Mouse (Mus musculus) MEL (cell line): ENCODE data around the gene Rhog. TPM values are rescaled to one million over a fixed set of nuclear protein-coding genes. Genes with fewer than 3 reads are reported as not detected.

Source experiments
- DNase-seq: peaks from one replicate; pipeline ENCODE4 v3.0.0; 2011; ENCODE audit warnings: low read depth, low spot score
- H3K27ac ChIP-seq: 2 replicates; pipeline ENCODE4 v1.5.1; 2012; ENCODE audit warnings: low read depth, mild to moderate bottlenecking, control low read depth, low read length, moderate library complexity; ENCODE audit not compliant: control insufficient read depth
- H3K27me3 ChIP-seq, 2 experiments: fragments of 150-350 bp in 1 of 2; sonication (generic) in 1 of 2; 2 replicates each; pipeline ENCODE4 v1.6.1; 2012; ENCODE audit warnings: low read length in 2 of 2, mild to moderate bottlenecking in 2 of 2, improper control_type of control experiment in 1 of 2, moderate library complexity in 1 of 2; ENCODE audit not compliant: insufficient read depth in 2 of 2, control insufficient read depth in 1 of 2
- H3K36me3 ChIP-seq, 2 experiments: 2 replicates each; pipeline ENCODE4 v1.6.1; 2012 to 2014; ENCODE audit warnings: low read length in 2 of 2, improper control_type of control experiment in 1 of 2, inconsistent platforms in 1 of 2, mild to moderate bottlenecking in 1 of 2; ENCODE audit not compliant: insufficient read depth in 2 of 2, control insufficient read depth in 1 of 2
- H3K4me1 ChIP-seq, 2 experiments: fragments of 150-350 bp in 1 of 2; sonication (generic) in 1 of 2; 2 replicates each; pipeline ENCODE4 v1.6.1; 2012; ENCODE audit warnings: low read length in 2 of 2, improper control_type of control experiment in 1 of 2, mild to moderate bottlenecking in 1 of 2; ENCODE audit not compliant: insufficient read depth in 2 of 2, control insufficient read depth in 1 of 2
- H3K4me3 ChIP-seq, 2 experiments: fragments of 150-350 bp in 1 of 2; sonication (generic) in 1 of 2; 2 replicates each; pipeline ENCODE4 v1.5.1; 2012; ENCODE audit warnings: low read depth in 2 of 2, low read length in 2 of 2, mild to moderate bottlenecking in 2 of 2, moderate library complexity in 2 of 2, control low read depth in 1 of 2, improper control_type of control experiment in 1 of 2; ENCODE audit not compliant: control insufficient read depth in 1 of 2, insufficient read depth in 1 of 2
- H3K79me2 ChIP-seq: 2 replicates; pipeline ENCODE4 v1.6.1; 2012; ENCODE audit warnings: mild to moderate bottlenecking, low read length, moderate library complexity; ENCODE audit not compliant: control insufficient read depth, poor library complexity, insufficient read depth
- H3K9ac ChIP-seq: 2 replicates; pipeline ENCODE4 v1.6.1; 2012; ENCODE audit warnings: low read depth, mild to moderate bottlenecking, control low read depth, low read length, moderate library complexity; ENCODE audit not compliant: control insufficient read depth, poor library complexity, severe bottlenecking
- H3K9me3 ChIP-seq: fragments of 150-350 bp; sonication (generic); replicated peaks from 2 replicates; pipeline ENCODE4 v1.6.1; 2012; ENCODE audit warnings: mild to moderate bottlenecking, low read length, improper control_type of control experiment, moderate library complexity; ENCODE audit not compliant: insufficient read depth
- BHLHE40 ChIP-seq: IDR thresholded peaks from 2 replicates; pipeline ENCODE4 v1.6.1; 2012; ENCODE audit warnings: low read depth, mild to moderate bottlenecking, inconsistent platforms, low read length, improper control_type of control experiment, borderline replicate concordance
- CHD1 ChIP-seq: IDR thresholded peaks from 2 replicates; pipeline ENCODE4 v1.6.1; 2012; ENCODE audit warnings: low read depth, mild to moderate bottlenecking, inconsistent platforms, low read length, improper control_type of control experiment
- CHD2 ChIP-seq: IDR thresholded peaks from 2 replicates; pipeline ENCODE4 v1.6.1; 2011; ENCODE audit warnings: low read length, improper control_type of control experiment
- CTCF ChIP-seq, 3 experiments: IDR thresholded peaks in 2 of 3; conservative IDR thresholded peaks in 1 of 3; 2 replicates each; pipeline ENCODE4 v1.5.1; 2011 to 2012; ENCODE audit warnings: low read length in 3 of 3, low read depth in 2 of 3, mild to moderate bottlenecking in 2 of 3, improper control_type of control experiment in 1 of 3, inconsistent platforms in 1 of 3, mixed read lengths in 1 of 3, moderate library complexity in 1 of 3; ENCODE audit not compliant: control insufficient read depth in 1 of 3, insufficient read depth in 1 of 3, poor library complexity in 1 of 3, severe bottlenecking in 1 of 3
- E2F4 ChIP-seq: IDR thresholded peaks from 2 replicates; pipeline ENCODE4 v1.6.1; 2011; ENCODE audit warnings: low read depth, low read length, improper control_type of control experiment, borderline replicate concordance
- ELF1 ChIP-seq: IDR thresholded peaks from 2 replicates; pipeline ENCODE4 v1.6.1; 2014; ENCODE audit warnings: low read depth, mild to moderate bottlenecking, inconsistent platforms, low read length, improper control_type of control experiment, moderate library complexity
- EP300 ChIP-seq, 2 experiments: IDR thresholded peaks; 2 replicates each; pipeline ENCODE4 v1.6.1; 2011; ENCODE audit warnings: improper control_type of control experiment in 2 of 2, low read length in 2 of 2, low read depth in 1 of 2, mild to moderate bottlenecking in 1 of 2
- GABPA ChIP-seq: IDR thresholded peaks from 2 replicates; pipeline ENCODE4 v1.6.1; 2012; ENCODE audit warnings: low read depth, mild to moderate bottlenecking, inconsistent platforms, low read length, improper control_type of control experiment, moderate library complexity
- GATA1 ChIP-seq: IDR thresholded peaks from 2 replicates; pipeline ENCODE4 v1.6.1; 2011; ENCODE audit warnings: low read depth, low read length, improper control_type of control experiment
- HCFC1 ChIP-seq: IDR thresholded peaks from 2 replicates; pipeline ENCODE4 v1.6.1; 2012; ENCODE audit warnings: low read depth, mild to moderate bottlenecking, inconsistent platforms, low read length, improper control_type of control experiment, moderate library complexity
- JUND ChIP-seq: IDR thresholded peaks from 2 replicates; pipeline ENCODE4 v1.6.1; 2011; ENCODE audit warnings: low read depth, mild to moderate bottlenecking, improper control_type of control experiment, low read length
- MAFK ChIP-seq: IDR thresholded peaks from 2 replicates; pipeline ENCODE4 v1.6.1; 2011; ENCODE audit warnings: low read depth, mild to moderate bottlenecking, low read length, improper control_type of control experiment, borderline replicate concordance
- MAX ChIP-seq: IDR thresholded peaks from 2 replicates; pipeline ENCODE4 v1.6.1; 2011; ENCODE audit warnings: low read length, improper control_type of control experiment
- MAZ ChIP-seq: IDR thresholded peaks from 2 replicates; pipeline ENCODE4 v1.6.1; 2012; ENCODE audit warnings: low read depth, mild to moderate bottlenecking, inconsistent platforms, low read length, improper control_type of control experiment
- MEF2A ChIP-seq: IDR thresholded peaks from 2 replicates; pipeline ENCODE4 v1.6.1; 2014; ENCODE audit warnings: low read depth, mild to moderate bottlenecking, inconsistent platforms, low read length, improper control_type of control experiment; ENCODE audit not compliant: poor library complexity, insufficient replicate concordance, severe bottlenecking; ENCODE audit errors: extremely low read depth
- MXI1 ChIP-seq: IDR thresholded peaks from 2 replicates; pipeline ENCODE4 v1.6.1; 2011; ENCODE audit warnings: mild to moderate bottlenecking, low read depth, low read length, improper control_type of control experiment
- MYB ChIP-seq: IDR thresholded peaks from 2 replicates; pipeline ENCODE4 v1.6.1; 2011; ENCODE audit warnings: mild to moderate bottlenecking, low read depth, low read length, improper control_type of control experiment
- MYC ChIP-seq: IDR thresholded peaks from 2 replicates; pipeline ENCODE4 v1.6.1; 2011; ENCODE audit warnings: low read depth, mild to moderate bottlenecking, low read length, improper control_type of control experiment, moderate library complexity
- NELFE ChIP-seq: IDR thresholded peaks from 2 replicates; pipeline ENCODE4 v1.6.1; 2011; ENCODE audit warnings: low read depth, low read length, improper control_type of control experiment
- NRF1 ChIP-seq: IDR thresholded peaks from 2 replicates; pipeline ENCODE4 v1.6.1; 2014; ENCODE audit warnings: low read depth, mild to moderate bottlenecking, inconsistent platforms, low read length, improper control_type of control experiment, moderate library complexity; ENCODE audit not compliant: poor library complexity, insufficient read depth, severe bottlenecking
- POLR2A ChIP-seq, 2 experiments: IDR thresholded peaks; 2 replicates each; pipeline ENCODE4 v1.6.1; 2011 to 2012; ENCODE audit warnings: low read length in 2 of 2, mild to moderate bottlenecking in 2 of 2, control low read depth in 1 of 2, improper control_type of control experiment in 1 of 2, low read depth in 1 of 2, moderate library complexity in 1 of 2; ENCODE audit not compliant: control insufficient read depth in 1 of 2, insufficient read depth in 1 of 2, poor library complexity in 1 of 2
- POLR2AphosphoS2 ChIP-seq: IDR thresholded peaks from 2 replicates; pipeline ENCODE4 v1.6.1; 2011; ENCODE audit warnings: low read length, improper control_type of control experiment
- POLR2AphosphoS5 ChIP-seq: IDR thresholded peaks from 2 replicates; pipeline ENCODE4 v1.6.1; 2012; ENCODE audit warnings: low read depth, borderline replicate concordance, mild to moderate bottlenecking, inconsistent platforms, low read length, moderate library complexity, mixed read lengths
- RAD21 ChIP-seq: IDR thresholded peaks from 2 replicates; pipeline ENCODE4 v1.6.1; 2011; ENCODE audit warnings: mild to moderate bottlenecking, low read depth, low read length, improper control_type of control experiment
- RCOR1 ChIP-seq: IDR thresholded peaks from 2 replicates; pipeline ENCODE4 v1.6.1; 2012; ENCODE audit warnings: low read depth, mild to moderate bottlenecking, inconsistent platforms, low read length, improper control_type of control experiment
- SIN3A ChIP-seq: IDR thresholded peaks from 2 replicates; pipeline ENCODE4 v1.6.1; 2012; ENCODE audit warnings: low read length, improper control_type of control experiment, inconsistent platforms
- SMC3 ChIP-seq: IDR thresholded peaks from 2 replicates; pipeline ENCODE4 v1.6.1; 2011; ENCODE audit warnings: low read depth, low read length, improper control_type of control experiment
- TAL1 ChIP-seq: IDR thresholded peaks from 2 replicates; pipeline ENCODE4 v1.6.1; 2012; ENCODE audit warnings: mild to moderate bottlenecking, inconsistent platforms, low read length, moderate library complexity, mixed read lengths
- TBP ChIP-seq: IDR thresholded peaks from 2 replicates; pipeline ENCODE4 v1.8.0; 2011; ENCODE audit warnings: low read depth, low read length, improper control_type of control experiment
- TCF12 ChIP-seq: IDR thresholded peaks from 2 replicates; pipeline ENCODE4 v1.6.1; 2014; ENCODE audit warnings: low read depth, mild to moderate bottlenecking, inconsistent platforms, low read length, improper control_type of control experiment, moderate library complexity
- UBTF ChIP-seq: IDR thresholded peaks from 2 replicates; pipeline ENCODE4 v1.6.1; 2012; ENCODE audit warnings: low read depth, mild to moderate bottlenecking, inconsistent platforms, low read length, improper control_type of control experiment, moderate library complexity, borderline replicate concordance; ENCODE audit not compliant: insufficient read depth
- USF1 ChIP-seq: IDR thresholded peaks from 2 replicates; pipeline ENCODE4 v1.6.1; 2014; ENCODE audit warnings: low read depth, mild to moderate bottlenecking, inconsistent platforms, low read length, improper control_type of control experiment, moderate library complexity
- ZC3H11A ChIP-seq: IDR thresholded peaks from 2 replicates; pipeline ENCODE4 v1.6.1; 2012; ENCODE audit warnings: low read depth, mild to moderate bottlenecking, inconsistent platforms, low read length, improper control_type of control experiment
- ZKSCAN1 ChIP-seq: IDR thresholded peaks from 2 replicates; pipeline ENCODE4 v1.6.1; 2012; ENCODE audit warnings: low read depth, mild to moderate bottlenecking, inconsistent platforms, low read length, improper control_type of control experiment, moderate library complexity
- ZMIZ1 ChIP-seq: IDR thresholded peaks from 2 replicates; pipeline ENCODE4 v1.6.1; 2012; ENCODE audit warnings: low read depth, mild to moderate bottlenecking, inconsistent platforms, low read length, improper control_type of control experiment, moderate library complexity
- ZNF384 ChIP-seq: IDR thresholded peaks from 2 replicates; pipeline ENCODE4 v1.6.1; 2012; ENCODE audit warnings: low read depth, mild to moderate bottlenecking, inconsistent platforms, low read length, improper control_type of control experiment
- polyA plus RNA-seq, 2 experiments: library from polyadenylated mRNA; stranded (reverse) in 1 of 2; unstranded in 1 of 2; fragments of >175 nt in 1 of 2; fragments of >200 nt in 1 of 2; gene quantifications; 2 replicates each; pipeline versions ENCODE4 v1.2.1 to v1.2.4; 2012; ENCODE audit warnings: low replicate concordance in 2 of 2, low read depth in 1 of 2; ENCODE audit not compliant: insufficient read length in 2 of 2, insufficient read depth in 1 of 2, missing spikeins in 1 of 2
- total RNA-seq: library from RNA; depleted of rRNA; stranded (reverse); fragments of 300-350 nt; gene quantifications from 2 replicates; pipeline ENCODE4 v1.2.3, GENCODE M21; 2012

The Rhog gene
- total and polyA plus RNA-seq, 3 experiments, result 24.1 to 425 (median 347) TPM

- peak; percentile 89 for DNase-seq
- Histone ChIP-seq H3K9ac (peak overlapping the region; percentile 97), H3K79me2 (peaks cover 66% of the 10 kb centered on the region), H3K9me3 (no peaks in the 10 kb centered on the region), H3K27me3 (no peaks in the 10 kb centered on the region), H3K4me1 (peaks cover 29 to 64% of the 10 kb centered on the region in 2 experiments), H3K36me3 (peaks cover 0 to 54% of the 10 kb centered on the region in 2 experiments; a peak in 2 of 4 replicates), H3K27ac (peak overlapping the region; percentile 99), H3K4me3 (peak overlapping the region; percentile 83 to 97)
- no peak for TF ChIP-seq POLR2AphosphoS2
- no peak for TF ChIP-seq JUND
- TF ChIP-seq CTCF (IDR thresholded peaks at IDR 0.05 in 2 of 3, conservative IDR thresholded peaks at IDR 0.05 in 1 of 3; ENCODE audit: control insufficient read depth in 1 of 3, insufficient read depth in 1 of 3, low read depth in 2 of 3, low read length in 3 of 3, poor library complexity in 1 of 3, severe bottlenecking in 1 of 3), result no peak
- no peak for TF ChIP-seq SMC3
- TF ChIP-seq ZC3H11A, result no peak
- no peak for TF ChIP-seq MEF2A
- no peak for TF ChIP-seq E2F4
- TF ChIP-seq NRF1, result no peak
- peak; percentile 73 for TF ChIP-seq TCF12
- TF ChIP-seq BHLHE40, result peak; percentile 85; the same call in 1 of the 2 replicates
- peak; percentile 19; the same call in 1 of the 2 replicates for TF ChIP-seq CHD2
- no peak for TF ChIP-seq CHD1
- peak; percentile 67 for TF ChIP-seq GATA1
- no peak for TF ChIP-seq POLR2AphosphoS5
- TF ChIP-seq TAL1, result peak; percentile 33
- TF ChIP-seq MYC, result peak; percentile 90
- TF ChIP-seq UBTF, result 0 out of 2 replicates have a peak, but pooled peaks have one; percentile 47
- no peak for TF ChIP-seq ZNF384
- TF ChIP-seq MYB, result peak; percentile 75
- TF ChIP-seq USF1, result no peak
- no peak for TF ChIP-seq ZKSCAN1
- TF ChIP-seq EP300 (IDR thresholded peaks at IDR 0.05; ENCODE audit: low read depth in 1 of 2, low read length in 2 of 2), result peak; percentile 62 to 87
- peak; percentile 41 for TF ChIP-seq NELFE
- TF ChIP-seq RCOR1, result peak; percentile 54; the same call in 1 of the 2 replicates
- peak; percentile 81 for TF ChIP-seq MAX
- 0 out of 2 replicates have a peak, but pooled peaks have one; percentile 17 for TF ChIP-seq MAFK
- peak; percentile 96 for TF ChIP-seq MXI1
- no peak for TF ChIP-seq RAD21
- TF ChIP-seq SIN3A, result peak; percentile 77
- no peak for TF ChIP-seq ELF1
- TF ChIP-seq POLR2A (IDR thresholded peaks at IDR 0.05; ENCODE audit: control insufficient read depth in 1 of 2, insufficient read depth in 1 of 2, low read depth in 1 of 2, low read length in 2 of 2, poor library complexity in 1 of 2), result peak; percentile 33 to 56; a peak in 1 of 4 replicates
- no peak; the same call in 1 of the 2 replicates for TF ChIP-seq HCFC1
- 0 out of 2 replicates have a peak, but pooled peaks have one; percentile 29 for TF ChIP-seq GABPA
- TF ChIP-seq ZMIZ1, result no peak
- 0 out of 2 replicates have a peak, but pooled peaks have one; percentile 65 for TF ChIP-seq MAZ
- no peak for TF ChIP-seq TBP
Measured at GRCm38 (mm10) chr7:102248691-102249404, 7.0 kb downstream of the Rhog start.
